Mouse (Mus musculus): ENCODE data around the gene C2. TPM values are rescaled to one million over a fixed set of nuclear protein-coding genes. Genes with fewer than 3 reads are reported as not detected.
"Not testable (repeated sequence)": the region's sequence is repeated elsewhere in the genome, so short reads cannot be mapped to it uniquely, and the experiment has no call there.

C2 gene
- polyA plus RNA-seq, 1 experiment from 2014 or later: 1.5 TPM

- H3K27me3 ChIP-seq; H3K9ac ChIP-seq (replicated peaks); ATAC-seq (replicated peaks); H3K4me2 ChIP-seq (replicated peaks); H3K27ac ChIP-seq (replicated peaks); H3K4me3 ChIP-seq; H3K9me3 ChIP-seq: not testable (repeated sequence)
- Histone ChIP-seq H3K36me3 (peaks cover 45% of the 10 kb centered on the region), H3K4me1 (peaks cover 29% of the 10 kb centered on the region)
- WGBS: 86% methylated on average over 10 of the region's 10 CpGs
These were observed 3.9 kb upstream of the C2 start for GRCm38 (mm10) chr17:34901948-34902347.

- not testable (repeated sequence) for H3K9ac ChIP-seq (replicated peaks); H3K27me3 ChIP-seq; H3K4me3 ChIP-seq; ATAC-seq (replicated peaks); H3K27ac ChIP-seq (replicated peaks); H3K9me3 ChIP-seq
- peak overlapping the region; percentile 97; the same call in 1 of the 2 replicates for H3K4me2 ChIP-seq (replicated peaks)
- H3K4me1 ChIP-seq: peaks cover 40% of the 10 kb centered on the region
- H3K36me3 ChIP-seq: peaks cover 37% of the 10 kb centered on the region
These were observed 2.8 kb upstream of the C2 start for GRCm38 (mm10) chr17:34900826-34901225.

GRCm38 (mm10) chr17:34899890-34900243 is 1.8 kb upstream of the C2 start:
- whole genome bisulfite sequencing: 1% methylated on average over 5 of the region's 5 CpGs
- H3K27ac ChIP-seq (replicated peaks): peak overlapping the region; percentile 97; the same call in 1 of the 2 replicates

GRCm38 (mm10) chr17:34899053-34899889 is 1.2 kb upstream of the C2 start:
- peak overlapping the region; percentile 94 for H3K4me3 ChIP-seq
- no peaks in the 10 kb centered on the region for H3K27me3 ChIP-seq
- no peaks in the 10 kb centered on the region for H3K9me3 ChIP-seq
- peak; percentile 7; the same call in 1 of the 2 replicates for ATAC-seq (replicated peaks)
- H3K36me3 ChIP-seq: peaks cover 26% of the 10 kb centered on the region
- H3K4me2 ChIP-seq (replicated peaks): peak overlapping the region; percentile 97
- H3K4me1 ChIP-seq: peaks cover 48% of the 10 kb centered on the region
- H3K27ac ChIP-seq (replicated peaks): peak overlapping the region; percentile 97
- WGBS: under 1% methylated on average over 38 of the region's 45 CpGs
- peak overlapping the region; percentile 96 for H3K9ac ChIP-seq (replicated peaks)

More at GRCm38 (mm10) chr17:34899890-34900243, 1.8 kb upstream of the C2 start:
- Histone ChIP-seq H3K4me3 (peak overlapping the region; percentile 94), H3K27me3 (no peaks in the 10 kb centered on the region), H3K4me1 (peaks cover 48% of the 10 kb centered on the region), H3K9me3 (no peaks in the 10 kb centered on the region), H3K36me3 (peaks cover 28% of the 10 kb centered on the region), H3K4me2 (replicated peaks) (peak overlapping the region; percentile 97), H3K9ac (replicated peaks) (peak overlapping the region; percentile 96)
- no peak for ATAC-seq (replicated peaks)

GRCm38 (mm10) chr17:34898706-34899052 is 614 bp upstream of the C2 start:
- WGBS: 0% methylated on average over 7 of the region's 47 CpGs
- Histone ChIP-seq H3K27ac (replicated peaks) (peak overlapping the region; percentile 97), H3K36me3 (peaks cover 24% of the 10 kb centered on the region), H3K9ac (replicated peaks) (peak overlapping the region; percentile 96), H3K27me3 (no peaks in the 10 kb centered on the region), H3K9me3 (no peaks in the 10 kb centered on the region), H3K4me2 (replicated peaks) (peak overlapping the region; percentile 97), H3K4me1 (peaks cover 51% of the 10 kb centered on the region), H3K4me3 (peak overlapping the region; percentile 94)
- no peak for ATAC-seq (replicated peaks)

GRCm38 (mm10) chr17:34897373-34898159 is 499 bp downstream of the C2 start:
- ATAC-seq (replicated peaks): no peak
- 15% methylated on average over 10 of the region's 10 CpGs for WGBS
- Histone ChIP-seq H3K9ac (replicated peaks) (peak overlapping the region; percentile 96), H3K4me3 (peak overlapping the region; percentile 94), H3K4me1 (peaks cover 56% of the 10 kb centered on the region), H3K27me3 (no peaks in the 10 kb centered on the region), H3K36me3 (peaks cover 13% of the 10 kb centered on the region; the same call in 1 of the 2 replicates), H3K4me2 (replicated peaks) (peak overlapping the region; percentile 97), H3K9me3 (no peaks in the 10 kb centered on the region), H3K27ac (replicated peaks) (peak overlapping the region; percentile 97)

- ATAC-seq (replicated peaks): no peak
- Histone ChIP-seq H3K4me3 (peak overlapping the region; percentile 3; the same call in 1 of the 2 replicates), H3K36me3 (0 out of 2 replicates have a peak, but pooled peaks cover 7% of the 10 kb centered on the region), H3K27me3 (no peaks in the 10 kb centered on the region), H3K4me1 (peaks cover 56% of the 10 kb centered on the region), H3K27ac (replicated peaks) (0 out of 2 replicates have a peak overlapping the region, but pooled peaks have one; percentile 13), H3K9me3 (no peaks in the 10 kb centered on the region), H3K9ac (replicated peaks) (no peak overlapping the region), H3K4me2 (replicated peaks) (peak overlapping the region; percentile 97)
- 81% methylated on average over 17 of the region's 17 CpGs for WGBS
These were observed 1.7 kb downstream of the C2 start for GRCm38 (mm10) chr17:34896366-34896765.

- Histone ChIP-seq H3K9ac (replicated peaks) (peak overlapping the region; percentile 87), H3K36me3 (0 out of 2 replicates have a peak, but pooled peaks cover 3% of the 10 kb centered on the region), H3K4me1 (peaks cover 49% of the 10 kb centered on the region), H3K4me3 (peak overlapping the region; percentile 81), H3K27me3 (no peaks in the 10 kb centered on the region), H3K27ac (replicated peaks) (peak overlapping the region; percentile 92), H3K9me3 (no peaks in the 10 kb centered on the region), H3K4me2 (replicated peaks) (peak overlapping the region; percentile 97)
- ATAC-seq (replicated peaks): no peak
- WGBS: 90% methylated on average over 15 of the region's 15 CpGs
These were observed 2.3 kb downstream of the C2 start for GRCm38 (mm10) chr17:34895724-34896123.

- H3K36me3 ChIP-seq: 0 out of 2 replicates have a peak, but pooled peaks cover 3% of the 10 kb centered on the region
- peak overlapping the region; percentile 87 for H3K9ac ChIP-seq (replicated peaks)
- H3K27me3 ChIP-seq: no peaks in the 10 kb centered on the region
- peaks cover 42% of the 10 kb centered on the region for H3K4me1 ChIP-seq
- peak overlapping the region; percentile 81 for H3K4me3 ChIP-seq
- peak overlapping the region; percentile 92 for H3K27ac ChIP-seq (replicated peaks)
- WGBS: 6% methylated on average over 50 of the region's 51 CpGs
- H3K4me2 ChIP-seq (replicated peaks): peak overlapping the region; percentile 97
- no peaks in the 10 kb centered on the region for H3K9me3 ChIP-seq
- peak; percentile 32 for ATAC-seq (replicated peaks)
These were observed 3.1 kb downstream of the C2 start for GRCm38 (mm10) chr17:34894801-34895530.

GRCm38 (mm10) chr17:34894074-34894597 is 3.9 kb downstream of the C2 start:
- Histone ChIP-seq H3K27me3 (no peaks in the 10 kb centered on the region), H3K4me3 (peak overlapping the region; percentile 81), H3K27ac (replicated peaks) (peak overlapping the region; percentile 92), H3K36me3 (0 out of 2 replicates have a peak, but pooled peaks cover 3% of the 10 kb centered on the region), H3K4me1 (peaks cover 36% of the 10 kb centered on the region), H3K4me2 (replicated peaks) (peak overlapping the region; percentile 97), H3K9ac (replicated peaks) (peak overlapping the region; percentile 87), H3K9me3 (no peaks in the 10 kb centered on the region)
- peak; percentile 89 for ATAC-seq (replicated peaks)
- WGBS: 0% methylated on average over 30 of the region's 51 CpGs

GRCm38 (mm10) chr17:34893072-34893824 is 4.8 kb downstream of the C2 start:
- peak overlapping the region; percentile 97; the same call in 1 of the 2 replicates for H3K4me2 ChIP-seq (replicated peaks)
- H3K27me3 ChIP-seq: no peaks in the 10 kb centered on the region
- peak overlapping the region; percentile 81 for H3K4me3 ChIP-seq
- peak overlapping the region; percentile 57; the same call in 1 of the 2 replicates for H3K9ac ChIP-seq (replicated peaks)
- 68% methylated on average over 12 of the region's 12 CpGs for WGBS
- 0 out of 2 replicates have a peak, but pooled peaks cover 3% of the 10 kb centered on the region for H3K36me3 ChIP-seq
- H3K9me3 ChIP-seq: no peaks in the 10 kb centered on the region
- no peak for ATAC-seq (replicated peaks)
- peak overlapping the region; percentile 88 for H3K27ac ChIP-seq (replicated peaks)
- H3K4me1 ChIP-seq: peaks cover 36% of the 10 kb centered on the region

Data from forebrain, embryonic 15.5 days (tissue).